23 mouse cellular contexts compared by ENCODE assay signal in the genomic region with DNA sequence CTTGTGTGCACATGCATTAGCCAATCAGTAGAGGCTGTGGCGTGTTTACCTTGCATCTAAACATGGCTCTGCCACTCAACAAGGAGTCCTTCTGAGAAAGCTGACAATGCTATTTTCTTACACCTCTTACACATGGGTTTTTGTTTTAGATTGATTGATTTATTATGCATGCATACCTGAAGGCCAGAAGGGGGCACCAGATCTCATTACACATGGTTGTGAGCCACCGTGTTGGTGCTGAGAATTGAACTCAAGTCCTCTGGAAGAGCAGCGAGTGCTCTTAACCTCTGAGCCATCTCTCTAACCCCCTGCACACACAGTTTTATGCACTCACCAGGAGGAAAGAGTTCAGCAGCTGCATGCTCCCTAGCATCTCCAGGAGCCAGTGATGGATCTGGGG. TPM values are rescaled to one million over a fixed set of nuclear protein-coding genes. Genes with fewer than 3 reads are reported as not detected.
DNase-seq lines count a peak whose midpoint lies in the region; ATAC-seq and TF ChIP-seq lines count a peak whose summit lies in the region.
"Had no signal": no experiment of that assay in that cellular context is flagged by ENCODE, and none has a peak within 500 bp of the region (broad histone marks: within the 10 kb centered on the region; RNA-seq: fewer than 3 reads in every experiment).

No protein-coding gene starts in this region.

- no peak for TF ChIP-seq POLR2A in CH12.LX (IDR thresholded peaks at IDR 0.05; ENCODE audit: low read depth, low read length)

- no peaks in the 10 kb centered on the region; the same call in 1 of the 2 replicates for H3K27me3 ChIP-seq in kidney, postnatal 0 days (ENCODE audit: insufficient read depth, low read length)
- no peaks in the 10 kb centered on the region; the same call in 1 of the 2 replicates for H3K27me3 ChIP-seq in kidney, embryonic 16.5 days (ENCODE audit: insufficient read depth, low read length)
- H3K27me3 ChIP-seq in CH12.LX (replicated peaks) = peaks cover 2% of the 10 kb centered on the region
- H3K27me3 ChIP-seq: neural tube, embryonic 15.5 days had no signal

- peaks cover 13% of the 10 kb centered on the region; the same call in 1 of the 2 replicates for H3K4me1 ChIP-seq in kidney, postnatal 0 days (replicated peaks; ENCODE audit: insufficient read depth, low read length)
- H3K4me1 ChIP-seq in kidney, embryonic 16.5 days (ENCODE audit: insufficient read depth, low read length) = peaks cover 21% of the 10 kb centered on the region
- H3K4me1 ChIP-seq in CH12.LX (ENCODE audit: control insufficient read depth in 1 of 2, insufficient read depth in 2 of 2) = peaks cover 14 to 29% of the 10 kb centered on the region in 2 experiments

- TF ChIP-seq RAD21 in CH12.LX (IDR thresholded peaks at IDR 0.05; ENCODE audit: low read depth, low read length) = no peak; the same call in none of the 2 replicates

- no peak for DNase-seq in kidney, postnatal 0 days (ENCODE audit: low spot score)
- DNase-seq in CH12.LX (ENCODE audit: extremely low read depth) (no peak), ES-CJ7 (ENCODE audit: low read depth, low spot score) (peak; percentile 51)
- peak; percentile 27 for DNase-seq in induced T-regulatory cell, adult 2 months (ENCODE audit: low read depth)
- DNase-seq in left cerebral cortex, postnatal 25 days (ENCODE audit: low spot score in 2 of 2) = no peak
- DNase-seq in gastrocnemius, adult 2 months = no peak
- DNase-seq: adrenal gland, postnatal 36 days; B cell, adult 2 months; cerebellum, adult 11 months; cerebellum, adult 9-11 months; heart, postnatal 4 days; kidney, adult 11 months; liver, embryonic 13.5 days; lung, postnatal 4 days had no signal

- no peaks in the 10 kb centered on the region for H3K79me2 ChIP-seq in CH12.LX (replicated peaks; ENCODE audit: control insufficient read depth, extremely low read depth, insufficient read depth, poor library complexity, severe bottlenecking)

- H3K27ac ChIP-seq in kidney, postnatal 0 days = no peak overlapping the region
- H3K27ac ChIP-seq in kidney, embryonic 16.5 days (ENCODE audit: low read length) = no peak overlapping the region
- no peak overlapping the region for H3K27ac ChIP-seq in CH12.LX (ENCODE audit: insufficient read depth, low read depth)
- no peak overlapping the region for H3K27ac ChIP-seq in gastrocnemius, adult 2 months
- H3K27ac ChIP-seq: forebrain, embryonic 10.5 days; hindbrain, embryonic 14.5 days; kidney, embryonic 15.5 days; limb, embryonic 12.5 days; liver, embryonic 13.5 days; lung, embryonic 15.5 days; midbrain, embryonic 10.5 days; neural tube, embryonic 15.5 days had no signal

- 87% methylated on average over 3 of the region's 3 CpGs for WGBS in kidney, postnatal 0 days
- 91% methylated on average over 3 of the region's 3 CpGs for WGBS in kidney, embryonic 16.5 days

- in situ Hi-C loops in CH12.LX (cut with MboI; ENCODE audit: low pct_ligation_motif_present, low pct_unique_long_range_greater_than_20kb, low sequenced_read_pairs) = loop anchor here (25.0 kb wide), 1 partner anchor 391 kb away; a partner anchor contains a TSS

- TF ChIP-seq CTCF in kidney, postnatal 0 days (IDR thresholded peaks at IDR 0.05; ENCODE audit: low read depth) = peak; percentile 37
- peak in 1 of 2 experiments; percentile 41; a peak in 3 of 4 replicates for TF ChIP-seq CTCF in CH12.LX (conservative IDR thresholded peaks at IDR 0.05 in 1 of 2, IDR thresholded peaks at IDR 0.05 in 1 of 2; ENCODE audit: low read depth in 2 of 2, low read length in 2 of 2)
- no peak for TF ChIP-seq CTCF in gastrocnemius, adult 2 months (IDR thresholded peaks at IDR 0.05)

- 0 out of 2 replicates have a peak, but pooled peaks cover 1% of the 10 kb centered on the region for H3K36me3 ChIP-seq in kidney, postnatal 0 days (ENCODE audit: insufficient read depth, low read length)
- peaks cover 8% of the 10 kb centered on the region for H3K36me3 ChIP-seq in kidney, embryonic 16.5 days (ENCODE audit: insufficient read depth, low read length)
- H3K36me3 ChIP-seq in CH12.LX (replicated peaks in 1 of 2; ENCODE audit: control insufficient read depth in 1 of 2, insufficient read depth in 1 of 2, low read length in 1 of 2) = peaks cover 17 to 32% of the 10 kb centered on the region in 2 experiments
- H3K36me3 ChIP-seq: neural tube, embryonic 15.5 days had no signal

- H3K9ac ChIP-seq in kidney, postnatal 0 days (ENCODE audit: low read depth, low read length) = no peak overlapping the region
- no peak overlapping the region for H3K9ac ChIP-seq in kidney, embryonic 16.5 days (replicated peaks; ENCODE audit: low read length)
- H3K9ac ChIP-seq in CH12.LX (ENCODE audit: insufficient read depth, low read depth) = no peak overlapping the region
- H3K9ac ChIP-seq: hindbrain, embryonic 14.5 days; kidney, embryonic 15.5 days; limb, embryonic 12.5 days; liver, embryonic 13.5 days; lung, embryonic 15.5 days; neural tube, embryonic 15.5 days had no signal

- TF ChIP-seq EP300 in CH12.LX (IDR thresholded peaks at IDR 0.05; ENCODE audit: low read length) = no peak

- H3K4me2 ChIP-seq in kidney, postnatal 0 days (ENCODE audit: low read length) = no peak overlapping the region
- no peak overlapping the region for H3K4me2 ChIP-seq in kidney, embryonic 16.5 days (replicated peaks; ENCODE audit: low read depth, low read length)
- no peak overlapping the region for H3K4me2 ChIP-seq in CH12.LX (ENCODE audit: insufficient read depth, low read depth, poor library complexity, severe bottlenecking)
- H3K4me2 ChIP-seq: hindbrain, embryonic 14.5 days; kidney, embryonic 15.5 days; limb, embryonic 12.5 days; liver, embryonic 13.5 days; lung, embryonic 15.5 days; neural tube, embryonic 15.5 days had no signal

- intact Hi-C loops in left cerebral cortex, postnatal 25 days (cut with DNase I) = no loop called here
- intact Hi-C loops in gastrocnemius, adult 2 months (cut with DNase I) = no loop called here

- no peaks in the 10 kb centered on the region for H3K9me3 ChIP-seq in kidney, postnatal 0 days (replicated peaks; ENCODE audit: low read length)
- no peaks in the 10 kb centered on the region for H3K9me3 ChIP-seq in kidney, embryonic 16.5 days (ENCODE audit: low read length)
- H3K9me3 ChIP-seq in CH12.LX (replicated peaks; ENCODE audit: low read length) = peaks cover 9% of the 10 kb centered on the region
- H3K9me3 ChIP-seq: forebrain, embryonic 10.5 days; heart, embryonic 10.5 days; kidney, embryonic 15.5 days; liver, embryonic 13.5 days; lung, embryonic 15.5 days; midbrain, embryonic 10.5 days; neural tube, embryonic 15.5 days had no signal

- H3K4me3 ChIP-seq in kidney, postnatal 0 days (replicated peaks; ENCODE audit: low read depth, low read length) = no peak overlapping the region
- no peak overlapping the region for H3K4me3 ChIP-seq in kidney, embryonic 16.5 days (ENCODE audit: low read length)
- H3K4me3 ChIP-seq in CH12.LX (replicated peaks in 1 of 3; ENCODE audit: low read depth in 2 of 3, low read length in 2 of 3, poor library complexity in 1 of 3) = no peak overlapping the region
- no peak overlapping the region for H3K4me3 ChIP-seq in gastrocnemius, adult 2 months
- H3K4me3 ChIP-seq: forebrain, embryonic 10.5 days; heart, embryonic 10.5 days; kidney, embryonic 15.5 days; limb, embryonic 12.5 days; liver, embryonic 13.5 days; lung, embryonic 15.5 days; midbrain, embryonic 10.5 days; neural tube, embryonic 15.5 days had no signal

- ATAC-seq in kidney, postnatal 0 days (replicated peaks; ENCODE audit: low FRiP score, low read depth) = no peak
- no peak for ATAC-seq in kidney, embryonic 16.5 days (ENCODE audit: low FRiP score, low TSS enrichment)

- dilution Hi-C loops in CH12.LX (cut with MboI; ENCODE audit: extremely low pct_ligation_motif_present, extremely low pct_unique_long_range_greater_than_20kb, low sequenced_read_pairs) = no loop called here

TF ChIP-seq in CH12.LX, 34 proteins besides CTCF, POLR2A, EP300 and RAD21:
- TF ChIP-seq ETS1 (conservative IDR thresholded peaks at IDR 0.05; ENCODE audit: low read depth, low read length) = no peak
- 0 out of 2 replicates have a peak, but pooled peaks have one; percentile 40 for TF ChIP-seq MAFK (IDR thresholded peaks at IDR 0.05; ENCODE audit: insufficient replicate concordance, low read length)
- TF ChIP-seq POLR2AphosphoS2 (IDR thresholded peaks at IDR 0.05; ENCODE audit: low read depth, low read length) = peak; percentile 18; the same call in 1 of the 2 replicates
- TF ChIP-seq GABPA (IDR thresholded peaks at IDR 0.05; ENCODE audit: insufficient replicate concordance, low read depth, low read length) = no peak

RNA-seq across cellular contexts. Expression of a gene that starts 9.6 kb away (rescaled TPM):
- polyA plus RNA-seq in kidney, postnatal 0 days (2015; fragmentation: Nextera tagmentation; extraction: Ambion mirVana) = 149 and 156 TPM in 2 replicates
- 222 and 240 TPM in 2 replicates for polyA plus RNA-seq in kidney, embryonic 16.5 days (2015; fragmentation: Nextera tagmentation; extraction: Ambion mirVana)
- total RNA-seq in CH12.LX (2012; rRNA removed) (340 and 413 TPM in 2 replicates), CH12.LX (2014; rRNA removed) (228 and 263 TPM in 2 replicates)
- polyA plus RNA-seq in CH12.LX (2012; ENCODE audit: insufficient read length, low read depth) = 293 and 300 TPM in 2 replicates
- total RNA-seq in left cerebral cortex, postnatal 25 days (2021) = 10 to 100 TPM; 14.7 to 18.7 TPM
- 1 to 10 TPM; 3.0 to 3.8 TPM for total RNA-seq in gastrocnemius, adult 2 months (2021)

RNA-seq across cellular contexts. Expression of a gene that starts 24.9 kb away (rescaled TPM):
- polyA plus RNA-seq in kidney, postnatal 0 days (2015; fragmentation: Nextera tagmentation; extraction: Ambion mirVana) = 1,980 and 2,021 TPM in 2 replicates
- polyA plus RNA-seq in kidney, embryonic 16.5 days (2015; fragmentation: Nextera tagmentation; extraction: Ambion mirVana) = 1,676 and 1,744 TPM in 2 replicates
- total RNA-seq in CH12.LX (2012; rRNA removed) (340 and 455 TPM in 2 replicates), CH12.LX (2014; rRNA removed) (567 and 573 TPM in 2 replicates)
- polyA plus RNA-seq in CH12.LX (2012; ENCODE audit: insufficient read length, low read depth) = 862 and 889 TPM in 2 replicates
- 100 to 1,000 TPM; 225 to 260 TPM for total RNA-seq in left cerebral cortex, postnatal 25 days (2021)
- 10 to 100 TPM; 55.9 to 58.7 TPM for total RNA-seq in gastrocnemius, adult 2 months (2021)

RNA-seq across cellular contexts. Expression of a gene that starts 27.2 kb away (rescaled TPM):
- polyA plus RNA-seq in kidney, postnatal 0 days (2015; fragmentation: Nextera tagmentation; extraction: Ambion mirVana) = 21.4 and 23.3 TPM in 2 replicates
- 41.2 and 46.6 TPM in 2 replicates for polyA plus RNA-seq in kidney, embryonic 16.5 days (2015; fragmentation: Nextera tagmentation; extraction: Ambion mirVana)
- total RNA-seq in CH12.LX (2012; rRNA removed) (22.2 and 24.7 TPM in 2 replicates), CH12.LX (2014; rRNA removed) (18.5 and 20.9 TPM in 2 replicates)
- 30.5 and 35.0 TPM in 2 replicates for polyA plus RNA-seq in CH12.LX (2012; ENCODE audit: insufficient read length, low read depth)
- total RNA-seq in left cerebral cortex, postnatal 25 days (2021) = 10 to 100 TPM; 20.7 to 21.7 TPM
- 1 to 10 TPM; 7.0 to 7.4 TPM for total RNA-seq in gastrocnemius, adult 2 months (2021)

RNA-seq across cellular contexts. Expression of a gene that starts 28.4 kb away (rescaled TPM):
- 2.9 and 3.1 TPM in 2 replicates for polyA plus RNA-seq in kidney, postnatal 0 days (2015; fragmentation: Nextera tagmentation; extraction: Ambion mirVana)
- polyA plus RNA-seq in kidney, embryonic 16.5 days (2015; fragmentation: Nextera tagmentation; extraction: Ambion mirVana) = 2.5 and 3.4 TPM in 2 replicates
- total RNA-seq in CH12.LX (2012; rRNA removed) = 3.4 and 6.3 TPM in 2 replicates
- total RNA-seq in CH12.LX (2014; rRNA removed) = 0.09 and 0.42 TPM in 2 replicates
- 0.59 and 0.91 TPM in 2 replicates for polyA plus RNA-seq in CH12.LX (2012; ENCODE audit: insufficient read length, low read depth)
- total RNA-seq in left cerebral cortex, postnatal 25 days (2021) = 1 to 10 TPM; 3.7 to 6.6 TPM
- total RNA-seq in gastrocnemius, adult 2 months (2021) = 1 to 10 TPM; 4.2 to 4.5 TPM

Comparison
In these comparisons a context has a peak if more than half of its experiments do, and no peak if none do; other contexts are left out.
1. DNase-seq: peak in ES-CJ7 (single experiment) and induced T-regulatory cell, adult 2 months (single experiment); none in kidney, postnatal 0 days (single experiment), CH12.LX (single experiment), left cerebral cortex, postnatal 25 days (0 of 2) and gastrocnemius, adult 2 months (single experiment).
2. RNA of a gene that starts 9.6 kb away (total RNA-seq): 228 to 413 TPM in CH12.LX; 14.7 to 18.7 TPM in left cerebral cortex, postnatal 25 days and 3.0 to 3.8 TPM in gastrocnemius, adult 2 months; every median in the first group is over 10 times any median in the second.